Mouse (Mus musculus) C2C12 (cell line): Measurements from ENCODE around the gene Olfr55.

ENCODE experiments used
- CEBPB ChIP-seq: IDR thresholded peaks from one replicate; pipeline ENCODE4 v1.6.1; 2011; ENCODE audit warnings: low read depth, mild to moderate bottlenecking, control low read depth, moderate library complexity
- CTCF ChIP-seq: IDR thresholded peaks from one replicate; pipeline ENCODE4 v1.5.1; 2011; ENCODE audit not compliant: control insufficient read depth, insufficient read depth, insufficient read length
- FOSL1 ChIP-seq: IDR thresholded peaks from one replicate; pipeline ENCODE4 v1.8.0; 2011; ENCODE audit warnings: mild to moderate bottlenecking, low read length; ENCODE audit not compliant: poor library complexity, insufficient read depth, severe bottlenecking
- MAX ChIP-seq: IDR thresholded peaks from one replicate; pipeline ENCODE4 v1.6.1; 2011; ENCODE audit warnings: mild to moderate bottlenecking, control low read depth
- MYOD1 ChIP-seq: IDR thresholded peaks from one replicate; pipeline ENCODE4 v1.6.1; 2011; ENCODE audit warnings: low read depth; ENCODE audit not compliant: control insufficient read depth, insufficient read length
- MYOG ChIP-seq: IDR thresholded peaks from one replicate; pipeline ENCODE4 v1.6.1; 2011; ENCODE audit not compliant: control insufficient read depth, insufficient read length; ENCODE audit errors: extremely low read depth
- USF1 ChIP-seq: IDR thresholded peaks from one replicate; pipeline ENCODE4 v1.6.1; 2011; ENCODE audit warnings: low read depth, mild to moderate bottlenecking, control low read depth, moderate library complexity

DNA sequence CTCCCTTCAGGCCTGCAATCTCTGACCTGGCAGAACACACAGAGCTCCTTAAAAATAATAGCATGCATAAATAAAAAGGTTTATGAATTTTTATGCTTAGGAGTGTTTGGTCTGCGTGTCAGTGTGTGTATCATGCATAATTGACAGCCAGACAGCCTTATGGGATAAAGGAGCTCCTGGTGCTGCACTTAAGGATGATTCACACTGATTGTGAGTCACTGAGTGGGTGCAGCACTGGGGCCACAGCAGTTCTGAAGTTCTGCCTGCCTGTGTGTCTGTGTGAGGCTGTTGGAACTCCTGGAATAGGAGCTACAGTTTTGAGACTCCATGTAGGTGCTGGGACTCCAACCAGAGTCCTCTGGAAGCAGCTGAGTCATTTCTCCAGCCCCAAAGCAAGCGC is 42.0 kb upstream of the Olfr55 start:
- no peak for TF ChIP-seq MAX
- TF ChIP-seq CTCF: no peak
- TF ChIP-seq MYOD1: no peak
- TF ChIP-seq USF1: no peak
- TF ChIP-seq CEBPB: no peak
- no peak for TF ChIP-seq MYOG
- peak; percentile 40 for TF ChIP-seq FOSL1
